Mouse (Mus musculus) hindlimb bud, embryonic 11.5 days (tissue): ENCODE measurements around the gene Ptpn7.
A peak's percentile ranks its signal among the peaks of the same experiment; 100 is the strongest.
"Not testable (repeated sequence)": the region's sequence is repeated elsewhere in the genome, so short reads cannot be mapped to it uniquely, and the experiment has no call there.

Experiments used
- DNase-seq: peaks from one replicate; pipeline ENCODE4 v3.0.0-alpha.2; 2012; ENCODE audit warnings: low read depth, low spot score; ENCODE audit errors: extremely low spot score

Gene Ptpn7

DNA sequence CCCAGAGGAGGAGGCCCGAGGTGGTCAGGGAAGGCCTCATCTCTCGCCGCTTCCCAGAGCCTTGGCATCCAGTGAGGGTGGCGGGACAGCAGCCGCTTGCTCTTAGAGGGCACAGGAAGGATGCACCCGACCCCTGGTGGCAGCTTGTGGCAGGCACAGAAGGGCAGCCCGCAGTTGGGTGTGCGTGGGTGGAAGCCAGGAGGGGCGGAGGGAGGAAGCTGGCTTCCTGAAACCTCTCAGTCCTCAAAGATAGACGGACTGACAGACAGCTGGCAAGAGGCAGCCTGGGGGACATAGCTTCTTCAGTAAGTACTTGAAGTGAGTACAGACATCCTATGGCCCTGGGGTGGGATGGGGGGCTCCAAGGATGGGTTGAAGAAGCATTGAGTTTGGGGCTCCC is at the start of gene Ptpn7:
Gene Ptpn7, plus strand, starts transcription at position 228 of the 400 bp plus-strand sequence.
- no peak for DNase-seq

DNA sequence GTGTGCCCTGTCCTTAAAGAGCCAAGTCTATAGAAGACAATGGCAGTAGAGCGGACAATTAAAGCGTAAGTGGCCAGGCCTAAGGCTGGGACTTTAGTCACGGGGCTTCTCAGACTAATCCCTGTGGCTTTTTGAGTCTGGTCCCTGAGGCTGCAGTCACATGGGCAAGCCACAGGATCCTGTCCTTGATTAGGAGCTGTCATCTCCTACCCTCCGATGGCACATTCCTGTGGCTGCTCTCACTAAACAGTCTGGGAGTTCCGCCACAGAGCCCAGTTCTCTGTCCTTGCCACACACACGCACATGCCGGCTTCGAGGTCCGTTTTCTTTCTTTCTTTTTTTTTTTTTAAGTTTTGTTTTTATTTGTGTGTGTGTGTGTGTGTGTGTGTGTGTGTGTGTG is 49.0 kb upstream of the Ptpn7 start:
- DNase-seq: no peak

DNA sequence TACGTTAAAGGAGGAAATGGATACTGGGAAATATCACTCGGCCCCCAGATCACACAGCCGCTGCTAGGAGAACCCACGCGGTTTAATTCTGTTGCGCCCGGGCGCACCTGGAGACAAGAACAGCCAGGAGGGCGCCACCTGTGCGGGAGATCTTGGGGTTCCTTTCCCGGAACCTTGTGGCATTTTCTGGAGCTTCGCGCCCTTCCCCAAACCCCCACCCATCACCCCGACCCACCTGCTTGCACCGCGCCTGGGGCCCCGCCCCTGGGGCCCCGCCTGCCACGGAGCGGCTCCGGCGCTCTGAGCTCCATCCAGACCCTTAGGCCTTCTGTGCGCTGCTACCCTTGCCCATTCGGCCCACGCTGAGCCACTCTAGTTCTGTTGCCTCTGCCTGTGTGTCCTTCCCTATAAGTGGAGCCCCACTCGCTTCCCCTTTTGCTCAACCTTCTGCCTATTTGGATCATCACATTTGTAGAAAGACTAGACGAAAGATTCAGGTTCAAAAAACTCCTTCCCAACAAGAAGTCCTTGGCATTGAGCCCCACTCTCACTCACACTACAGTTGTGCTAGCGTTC is 47.1 kb upstream of the Ptpn7 start:
- DNase-seq: no peak

DNA sequence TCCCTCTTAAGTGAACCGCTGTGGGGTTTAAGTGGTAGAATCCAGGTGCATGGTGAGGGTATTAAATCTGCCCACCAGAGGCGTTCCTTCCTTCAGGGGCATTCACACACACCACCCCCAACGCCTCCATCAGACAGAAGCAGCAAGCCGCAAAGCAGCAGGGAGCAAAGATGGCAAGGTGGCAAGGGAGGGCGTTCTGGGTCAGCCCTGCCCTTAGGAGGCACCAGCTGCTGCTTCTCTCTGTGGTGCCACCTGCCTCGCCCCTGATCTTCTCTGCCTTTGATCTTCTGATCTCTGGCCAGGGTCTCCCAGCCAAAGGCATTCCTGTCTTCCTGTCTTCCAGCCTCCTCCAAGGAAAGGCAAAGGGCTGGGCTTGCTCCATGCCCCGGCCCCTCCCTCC is 46.5 kb upstream of the Ptpn7 start:
- DNase-seq: no peak

DNA sequence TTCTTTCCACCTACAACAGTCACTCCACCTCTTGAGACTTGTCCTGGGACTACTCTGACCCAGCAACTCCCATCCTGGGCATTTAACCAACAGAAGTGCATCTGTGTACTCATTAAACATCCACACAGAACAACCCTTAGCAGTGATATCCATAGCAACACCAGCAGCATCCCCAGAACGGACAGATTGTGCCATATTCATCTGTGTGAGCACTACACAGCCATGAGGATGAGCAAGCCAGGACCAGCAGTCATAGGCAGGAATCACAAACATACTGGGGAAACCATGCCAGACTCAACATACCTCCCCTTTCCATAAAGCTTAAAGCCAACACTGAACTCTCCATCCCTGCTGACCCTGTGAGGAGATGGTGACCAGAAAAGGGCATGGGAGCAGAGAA is 45.1 kb upstream of the Ptpn7 start:
- DNase-seq: no peak

DNA sequence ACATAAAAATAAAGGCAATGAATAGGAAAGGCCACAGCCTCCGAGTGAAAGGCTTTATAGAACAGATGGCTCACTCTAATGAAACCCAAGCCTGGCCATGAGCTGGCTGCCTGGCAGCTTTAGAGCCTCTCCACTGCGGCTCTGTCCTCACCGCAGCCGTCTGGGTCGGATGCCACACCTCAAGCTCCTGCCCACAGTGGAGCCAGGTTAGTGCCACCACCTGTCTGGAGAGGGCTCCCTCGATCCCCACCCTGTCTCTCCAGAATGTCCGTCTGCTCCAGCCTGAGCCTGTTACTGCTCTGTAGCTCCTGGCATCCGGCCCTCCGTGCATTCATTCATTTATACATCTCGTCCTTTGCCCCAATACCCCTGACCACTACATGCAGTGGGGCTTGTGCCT is 42.9 kb upstream of the Ptpn7 start:
- no peak for DNase-seq

DNA sequence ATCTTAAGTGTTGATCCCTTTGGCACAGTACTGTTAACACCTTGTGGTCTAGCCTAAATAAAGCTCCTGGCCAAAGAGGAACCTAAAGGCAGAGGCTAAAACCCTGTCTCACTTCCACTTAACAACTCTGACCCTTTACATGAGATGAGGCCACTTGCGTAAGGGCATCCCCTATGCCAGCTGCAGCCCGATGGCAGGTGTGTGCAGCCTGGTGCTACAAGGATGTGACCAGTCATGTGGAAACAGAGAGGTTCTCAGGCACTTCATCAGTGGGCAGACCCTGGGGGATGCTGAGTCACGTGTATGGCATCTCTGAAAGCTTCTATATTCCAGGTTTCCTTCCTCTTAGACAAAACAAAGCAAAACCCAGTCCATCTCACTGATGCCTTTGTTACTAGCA is 41.6 kb upstream of the Ptpn7 start:
- DNase-seq: no peak

DNA sequence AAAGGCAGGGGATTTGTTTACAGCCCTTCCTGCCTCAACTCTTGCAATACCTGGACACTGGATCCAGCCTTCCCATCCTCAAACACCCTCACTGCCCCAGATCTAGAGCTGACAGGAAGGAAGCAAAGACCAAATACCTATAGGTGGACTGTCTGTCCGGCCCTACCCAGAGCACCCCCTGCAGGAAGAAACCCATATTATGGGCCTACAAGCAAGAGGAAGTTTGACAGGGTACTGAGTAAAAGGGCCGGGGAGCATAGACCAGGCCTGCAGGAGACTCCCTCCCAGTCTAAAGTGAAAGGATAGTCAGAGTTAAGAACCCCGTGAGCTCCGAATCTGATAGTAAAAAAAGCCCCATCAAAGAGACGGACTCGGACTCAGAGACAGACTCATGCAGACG is 37.8 kb upstream of the Ptpn7 start:
- DNase-seq: no peak

DNA sequence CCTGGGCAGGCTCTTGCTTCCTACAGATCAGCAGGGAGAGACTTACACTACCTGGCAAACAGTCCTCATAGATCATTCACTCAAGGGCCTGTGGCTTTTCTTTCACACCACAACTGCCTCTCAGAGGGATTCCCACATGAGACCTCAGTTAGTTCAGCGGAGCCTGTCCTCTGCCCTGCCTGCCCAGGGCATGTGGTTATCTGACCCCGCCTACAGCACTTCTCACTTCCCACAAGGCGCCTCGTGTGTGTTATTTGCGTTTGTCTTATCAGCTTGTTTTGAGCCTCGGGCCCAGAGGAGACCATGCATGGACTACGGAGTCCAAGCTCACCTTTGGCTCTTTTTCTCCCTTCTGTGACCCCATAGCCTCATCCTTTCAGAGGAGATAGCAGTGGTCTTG is 37.3 kb upstream of the Ptpn7 start:
- no peak for DNase-seq

DNA sequence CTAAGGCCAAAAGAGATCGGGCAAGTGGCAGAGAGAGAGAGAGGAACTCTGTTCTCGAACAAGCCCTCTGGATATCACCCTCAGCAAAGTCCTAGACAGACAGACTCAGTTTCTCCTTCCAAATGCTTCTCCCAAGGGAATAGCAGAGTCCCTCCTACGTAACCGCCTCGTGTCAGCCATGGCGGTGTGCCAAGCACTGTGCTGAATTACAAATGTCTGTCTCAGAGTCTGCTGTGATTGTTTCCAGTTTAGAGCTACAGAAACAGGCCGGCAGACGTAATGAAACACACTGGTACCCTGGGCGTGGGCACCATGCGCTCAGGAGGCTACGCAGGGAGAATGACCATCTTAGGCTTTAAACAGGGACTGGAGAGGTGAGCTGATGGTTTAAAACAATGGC is 36.2 kb upstream of the Ptpn7 start:
- DNase-seq: no peak

DNA sequence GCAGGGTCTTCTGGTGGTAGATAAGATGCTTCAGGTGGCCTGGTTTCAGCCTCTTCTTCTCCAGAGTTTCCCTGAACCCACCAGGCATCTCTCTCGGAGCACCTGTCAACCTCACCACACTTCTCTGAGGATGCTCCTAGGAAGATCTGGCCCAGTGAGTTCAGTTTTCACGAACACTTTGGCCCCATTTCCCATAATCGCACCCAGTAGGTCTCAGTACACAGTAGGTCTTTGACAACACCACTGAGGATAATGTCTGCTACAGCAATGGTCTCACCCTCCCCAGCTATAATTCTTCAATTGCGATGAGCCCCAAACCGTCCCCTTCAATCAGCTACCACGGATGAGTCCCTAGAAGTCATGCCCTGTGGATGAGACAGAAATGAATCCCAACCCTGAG is 35.1 kb upstream of the Ptpn7 start:
- DNase-seq: no peak

DNA sequence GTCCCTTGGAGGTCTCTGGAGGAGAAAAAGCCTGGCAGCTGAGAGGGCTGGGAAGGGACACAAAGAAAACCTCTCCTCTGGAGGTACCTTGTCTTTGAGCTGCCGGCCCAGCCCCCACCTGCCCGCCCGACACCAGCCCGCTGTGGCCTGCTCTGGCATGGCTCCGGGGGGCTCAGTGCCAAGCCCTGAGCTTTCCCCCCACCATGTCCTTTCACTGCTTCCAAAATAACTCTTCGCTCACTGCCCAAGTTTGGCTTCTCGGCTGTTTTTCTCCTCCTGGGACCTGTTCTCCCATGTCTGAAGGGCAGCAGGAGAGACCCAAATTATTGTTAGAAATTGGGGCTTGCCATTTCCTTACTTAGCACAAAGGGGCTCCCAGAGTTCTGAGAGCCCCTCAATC is 34.1 kb upstream of the Ptpn7 start:
- no peak for DNase-seq

DNA sequence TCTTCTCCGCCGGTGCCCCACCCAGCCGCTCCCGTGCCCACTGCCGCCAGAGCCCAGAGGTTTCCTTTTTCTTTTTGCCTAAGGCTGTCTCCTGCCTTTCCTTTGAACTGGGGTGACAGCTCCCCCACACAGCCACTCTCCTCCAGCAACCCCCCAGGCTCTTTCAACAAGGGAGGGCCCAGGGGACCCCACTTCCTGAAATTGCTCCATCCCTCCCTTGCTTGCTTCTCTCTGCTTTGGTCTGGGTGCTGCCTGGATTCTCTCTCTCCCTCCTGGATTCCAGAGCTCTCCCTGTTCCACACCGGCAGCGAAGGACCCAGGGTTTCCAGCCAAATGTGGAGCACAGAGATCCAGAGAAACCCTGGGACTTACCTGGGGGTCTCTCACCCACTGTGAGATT is 32.1 kb upstream of the Ptpn7 start:
- DNase-seq: no peak

DNA sequence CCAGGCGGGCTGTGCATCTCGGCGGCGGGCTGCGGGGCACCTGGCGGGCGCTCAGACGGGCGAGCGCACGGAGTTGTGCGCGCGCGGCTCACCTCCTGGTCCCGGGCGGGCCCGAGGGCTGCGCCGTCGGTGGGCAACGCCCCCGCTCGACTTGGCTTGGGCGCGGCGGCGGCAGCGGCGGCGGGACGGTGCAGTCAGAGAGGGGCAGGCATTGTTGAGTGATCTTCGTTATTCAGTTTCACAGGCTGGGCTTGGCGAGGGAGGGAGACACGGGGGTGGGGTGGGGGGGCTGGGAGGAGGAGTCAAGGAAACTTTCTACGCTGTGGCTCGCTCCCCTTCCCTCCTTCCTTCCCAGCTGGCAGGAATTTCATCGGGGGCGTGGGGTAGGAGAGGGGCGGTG is 27.4 kb upstream of the Ptpn7 start, which contains the start of gene Lgr6:
Gene Lgr6, minus strand, starts transcription at position 153 of the 400 bp plus-strand sequence.
- no peak for DNase-seq

DNA sequence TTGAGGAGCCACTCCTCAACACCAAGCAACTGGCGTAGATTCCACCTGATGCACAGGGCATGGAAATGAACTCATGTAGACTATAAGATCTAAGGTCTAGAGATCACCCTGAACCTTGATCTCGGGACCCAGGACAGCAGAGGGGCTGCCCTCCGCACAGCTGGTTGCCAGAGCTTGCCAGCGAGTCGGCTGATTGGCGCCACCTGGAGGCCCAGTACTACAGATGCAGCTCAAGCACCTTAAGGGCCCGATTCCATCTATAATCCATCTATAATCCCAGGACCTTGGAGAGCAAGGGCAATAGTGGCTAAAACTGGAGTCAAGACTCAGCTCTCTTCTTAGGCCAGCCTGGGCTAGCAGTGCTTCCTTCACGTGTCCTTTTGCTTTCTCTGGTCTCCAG is 26.5 kb upstream of the Ptpn7 start:
- DNase-seq: no peak

DNA sequence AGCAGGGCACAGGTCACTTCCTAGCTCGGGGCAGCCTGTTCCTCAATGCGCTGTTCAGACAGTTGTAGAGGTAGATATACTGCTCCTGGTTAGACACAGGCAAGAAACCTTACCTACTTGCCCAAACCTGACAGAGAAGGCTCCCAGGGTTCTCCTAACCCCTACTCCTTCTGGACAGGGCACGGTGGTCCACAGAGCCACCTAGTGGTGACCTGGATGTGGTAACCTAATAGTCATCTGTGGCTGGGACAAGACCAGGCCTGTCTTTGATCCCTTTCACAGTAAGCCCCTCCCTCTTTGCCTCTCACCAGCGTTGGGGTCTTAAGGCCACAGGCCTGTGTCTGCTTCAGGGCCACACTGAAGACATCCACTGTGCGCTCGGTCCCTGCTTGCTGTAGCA is 23.9 kb upstream of the Ptpn7 start:
- no peak for DNase-seq

DNA sequence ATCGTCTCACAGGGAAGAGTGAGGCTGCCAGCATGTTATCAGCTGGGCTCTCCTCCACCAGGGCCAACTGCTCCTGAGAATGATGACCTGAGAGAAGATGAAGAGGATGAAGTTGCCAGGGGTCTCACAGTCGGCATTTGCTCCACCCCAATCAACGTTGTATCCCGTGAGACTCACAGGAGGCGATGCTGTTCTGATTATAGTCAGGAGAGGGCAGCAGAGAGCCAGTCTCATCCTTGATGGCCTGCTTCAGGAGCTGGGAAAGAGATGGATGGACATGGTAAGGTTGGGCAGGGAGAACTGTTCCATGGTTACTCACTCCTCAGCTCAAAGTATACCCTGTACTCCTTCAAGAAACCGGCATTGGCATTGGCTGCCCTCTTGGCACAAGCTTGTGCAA is 22.4 kb upstream of the Ptpn7 start:
- peak; percentile 52 for DNase-seq

DNA sequence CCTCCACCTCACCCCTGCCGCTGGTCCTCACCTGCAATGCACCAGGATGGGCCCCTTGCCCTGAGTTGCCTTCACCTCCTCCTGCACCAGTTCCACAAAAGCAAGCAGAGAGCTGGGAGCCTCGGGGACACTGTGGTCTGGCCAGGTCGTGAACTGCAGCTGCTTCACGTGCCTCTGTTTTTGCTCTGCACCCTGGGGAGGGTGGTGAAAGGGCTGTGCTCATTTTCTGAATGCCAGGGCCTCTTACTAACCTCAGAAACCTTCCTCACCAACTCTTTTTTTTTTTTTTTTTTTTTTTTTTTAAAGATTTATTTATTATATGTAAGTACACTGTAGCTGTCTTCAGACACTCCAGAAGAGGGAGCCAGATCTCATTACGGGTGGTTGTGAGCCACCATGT is 21.2 kb upstream of the Ptpn7 start:
- DNase-seq: not testable (repeated sequence)

DNA sequence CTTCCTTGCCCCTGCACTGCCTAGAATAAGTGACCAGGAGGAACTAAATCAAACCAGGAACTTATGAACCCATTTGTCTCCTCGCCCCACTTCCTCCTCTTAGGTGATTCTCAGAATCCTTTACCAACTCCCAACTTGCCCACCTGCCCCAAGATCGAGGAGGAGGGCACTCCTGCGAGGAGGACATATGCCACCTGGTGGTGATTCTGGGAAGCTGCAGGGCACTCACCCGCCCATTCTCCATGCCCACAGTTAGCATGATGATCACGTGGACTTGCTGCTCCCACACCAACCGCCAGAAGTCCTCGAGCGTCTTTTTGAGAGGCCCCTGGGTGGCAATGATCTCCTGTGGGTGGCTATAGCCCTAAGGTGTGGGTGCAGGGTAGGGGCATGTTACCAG is 19.8 kb upstream of the Ptpn7 start:
- no peak for DNase-seq

DNA sequence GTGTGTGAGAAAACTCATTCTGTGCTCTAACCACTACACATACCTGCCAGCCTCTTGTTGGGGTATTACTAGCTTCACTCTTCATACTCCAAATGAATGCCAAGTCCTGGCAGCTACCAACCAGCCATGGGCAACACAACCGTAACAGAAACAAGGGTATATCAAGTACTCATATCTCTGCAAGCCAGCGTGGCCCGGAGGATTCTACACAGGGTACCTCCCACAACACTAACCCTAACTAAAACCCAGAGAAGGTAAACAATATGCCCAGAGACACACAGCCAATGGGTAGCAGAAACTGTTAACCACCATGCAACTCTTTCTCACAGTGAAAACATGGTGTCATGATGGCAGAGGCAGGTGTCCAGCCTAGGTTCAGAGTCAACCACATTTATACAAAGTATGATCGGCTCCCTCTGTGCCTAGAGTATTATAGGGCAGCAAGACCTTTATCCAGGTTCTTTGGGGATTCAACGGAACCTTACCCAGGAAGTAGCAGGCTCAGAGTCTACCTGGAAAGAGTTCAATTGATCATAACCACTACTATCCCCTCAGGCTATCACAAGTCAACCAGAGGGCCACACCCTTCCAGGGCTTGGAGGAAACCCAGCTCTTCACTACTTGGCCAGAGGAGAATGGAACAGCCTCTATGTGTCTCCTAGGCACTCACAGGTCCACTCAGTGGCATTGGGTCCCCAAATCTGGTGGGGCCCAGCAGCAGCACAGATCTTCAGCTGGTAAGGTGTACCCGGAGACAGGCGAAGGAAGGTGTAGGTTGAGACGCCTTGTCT is 7.7 kb upstream of the Ptpn7 start:
- no peak for DNase-seq

DNA sequence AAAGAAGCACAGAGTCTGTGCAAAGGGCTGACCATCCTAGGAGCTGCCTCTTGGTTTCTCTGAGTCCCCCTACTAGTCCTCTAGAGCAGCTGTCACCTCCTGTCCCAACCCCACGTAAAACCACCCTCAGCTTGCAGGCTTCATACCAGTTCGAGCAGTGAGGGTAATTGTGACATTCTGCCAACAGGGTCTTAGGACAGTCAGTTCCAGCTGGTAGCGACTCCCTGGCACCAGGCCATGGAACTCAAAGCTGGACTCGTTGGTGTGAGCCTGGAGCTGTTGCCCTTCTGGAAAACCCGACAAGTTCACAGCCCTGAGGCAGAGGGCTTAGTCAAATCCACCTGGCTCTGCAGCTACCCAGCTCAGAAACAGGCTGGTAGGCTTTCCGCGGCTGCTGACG is 6.5 kb upstream of the Ptpn7 start:
- DNase-seq: no peak

DNA sequence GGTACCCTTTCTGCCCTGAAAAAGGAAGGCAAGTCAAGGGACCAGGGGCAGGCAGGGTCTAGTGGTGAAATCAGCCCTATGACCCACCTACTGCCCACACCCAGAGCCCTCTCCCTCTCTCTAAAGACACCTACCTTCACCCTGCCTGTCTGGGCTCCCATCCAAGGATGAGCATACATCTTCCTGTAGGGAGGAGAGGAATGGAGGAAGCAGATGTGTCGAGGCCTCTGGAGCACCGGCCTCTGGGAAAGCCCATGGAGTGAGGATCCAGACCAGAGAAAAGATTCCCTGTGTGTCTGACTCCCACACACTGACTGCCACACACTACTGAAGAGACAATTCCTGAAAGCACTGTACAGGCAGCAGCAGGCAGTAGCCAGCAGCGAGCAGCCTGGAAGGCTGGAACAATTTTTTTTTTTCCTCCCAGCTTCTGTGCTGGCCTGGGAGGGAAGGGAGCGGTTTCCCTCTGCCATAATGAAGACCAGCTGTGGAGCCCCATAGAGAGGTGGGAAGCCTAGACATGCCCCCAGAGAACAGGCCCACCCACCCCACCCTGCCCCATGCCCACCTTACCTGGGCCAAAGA is 6.0 kb upstream of the Ptpn7 start:
- DNase-seq: no peak
